In genomic region chr3:152100119-152100818, GRCm38 (mm10) we compare ENCODE assay signal across 12 mouse cellular contexts.
A peak's percentile ranks its signal among the peaks of the same experiment; 100 is the strongest.
DNase-seq lines count a peak whose midpoint lies in the region; ATAC-seq lines count a peak whose summit lies in the region.
"Had no signal": no experiment of that assay in that cellular context is flagged by ENCODE, and none has a peak within 500 bp of the region (broad histone marks: within the 10 kb centered on the region; RNA-seq: fewer than 3 reads in every experiment).

No protein-coding gene starts in this region.

- peak; percentile 60 for ATAC-seq in neural tube, embryonic 11.5 days (ENCODE audit: insufficient read depth, low FRiP score, low TSS enrichment)
- peak; percentile 49; the same call in 1 of the 2 replicates for ATAC-seq in erythroblast, adult 5-6 weeks (replicated peaks; ENCODE audit: low FRiP score, poor library complexity, severe bottlenecking)
- 0 out of 2 replicates have a peak, but pooled peaks have one; percentile 25 for ATAC-seq in intestine, embryonic 16.5 days

- no peak overlapping the region for H3K27ac ChIP-seq in neural tube, embryonic 11.5 days (ENCODE audit: low read depth, low read length)
- no peak overlapping the region for H3K27ac ChIP-seq in intestine, embryonic 16.5 days (ENCODE audit: low read length)
- H3K27ac ChIP-seq: embryonic facial prominence, embryonic 13.5 days; lung, embryonic 15.5 days had no signal

- 0 out of 2 replicates have a peak overlapping the region, but pooled peaks have one; percentile 10 for H3K4me2 ChIP-seq in neural tube, embryonic 11.5 days (ENCODE audit: low read depth)
- no peak overlapping the region for H3K4me2 ChIP-seq in intestine, embryonic 16.5 days (ENCODE audit: low read depth, low read length)
- H3K4me2 ChIP-seq: embryonic facial prominence, embryonic 13.5 days; lung, embryonic 15.5 days had no signal

- H3K9ac ChIP-seq in neural tube, embryonic 11.5 days (ENCODE audit: low read length) = no peak overlapping the region
- H3K9ac ChIP-seq in intestine, embryonic 16.5 days (ENCODE audit: low read depth, low read length) = no peak overlapping the region
- H3K9ac ChIP-seq: embryonic facial prominence, embryonic 13.5 days; lung, embryonic 15.5 days had no signal

- H3K4me3 ChIP-seq in neural tube, embryonic 11.5 days (ENCODE audit: low read depth, low read length) = no peak overlapping the region
- H3K4me3 ChIP-seq in intestine, embryonic 16.5 days (ENCODE audit: low read length) = no peak overlapping the region
- H3K4me3 ChIP-seq: embryonic facial prominence, embryonic 13.5 days; lung, embryonic 15.5 days had no signal

- DNase-seq in neural tube, embryonic 11.5 days (ENCODE audit: low spot score) = peak; percentile 38
- DNase-seq in neural tube, embryonic 10.5 days (ENCODE audit: extremely low spot score, low spot score) = no peak
- DNase-seq in retina, embryonic 14.5 days (ENCODE audit: low spot score) = peak; percentile 30
- DNase-seq in frontal cortex, adult 2 months (ENCODE audit: extremely low spot score in 1 of 2, low spot score in 1 of 2) = no peak
- no peak for DNase-seq in adrenal gland, postnatal 10 days
- DNase-seq in right cerebral cortex, postnatal 10 days (ENCODE audit: low spot score in 2 of 2) = no peak
- DNase-seq: kidney, adult 9 months; right cerebral cortex, postnatal 25 days had no signal

- H3K27me3 ChIP-seq in neural tube, embryonic 11.5 days (ENCODE audit: control insufficient read depth, insufficient read depth, low read length) = no peaks in the 10 kb centered on the region
- H3K27me3 ChIP-seq in intestine, embryonic 16.5 days (replicated peaks; ENCODE audit: control insufficient read depth, insufficient read depth, low read length) = no peaks in the 10 kb centered on the region
- H3K27me3 ChIP-seq: lung, embryonic 15.5 days had no signal

- 51% methylated on average over 11 of the region's 11 CpGs for WGBS in neural tube, embryonic 11.5 days
- WGBS in intestine, embryonic 16.5 days = 50% methylated on average over 11 of the region's 11 CpGs

- no peaks in the 10 kb centered on the region for H3K4me1 ChIP-seq in neural tube, embryonic 11.5 days (ENCODE audit: control insufficient read depth, insufficient read depth, low read length)
- H3K4me1 ChIP-seq in intestine, embryonic 16.5 days (ENCODE audit: control insufficient read depth, insufficient read depth, low read length) = no peaks in the 10 kb centered on the region

- no peaks in the 10 kb centered on the region for H3K9me3 ChIP-seq in neural tube, embryonic 11.5 days (ENCODE audit: control insufficient read depth, low read length)
- no peaks in the 10 kb centered on the region for H3K9me3 ChIP-seq in intestine, embryonic 16.5 days (ENCODE audit: control insufficient read depth, low read length)
- H3K9me3 ChIP-seq: embryonic facial prominence, embryonic 13.5 days; lung, embryonic 15.5 days had no signal

- no peaks in the 10 kb centered on the region for H3K36me3 ChIP-seq in neural tube, embryonic 11.5 days (ENCODE audit: control insufficient read depth, insufficient read depth, low read length)
- peaks cover 2% of the 10 kb centered on the region; the same call in 1 of the 2 replicates for H3K36me3 ChIP-seq in intestine, embryonic 16.5 days (ENCODE audit: control insufficient read depth, insufficient read depth, low read length)
- H3K36me3 ChIP-seq: embryonic facial prominence, embryonic 13.5 days; lung, embryonic 15.5 days had no signal

Comparison
In these comparisons a context has a peak if more than half of its experiments do, and no peak if none do; other contexts are left out.
1. DNase-seq: peak in neural tube, embryonic 11.5 days (single experiment) and retina, embryonic 14.5 days (single experiment); none in neural tube, embryonic 10.5 days (single experiment), frontal cortex, adult 2 months (0 of 2), adrenal gland, postnatal 10 days (single experiment) and right cerebral cortex, postnatal 10 days (0 of 2).
2. Peak in every context shown above with its lines, with median percentiles within 50 percentile points of each other: ATAC-seq.